Mouse (Mus musculus) MEL (cell line): ENCODE results near the gene Itk. TPM values are rescaled to one million over a fixed set of nuclear protein-coding genes. Genes with fewer than 3 reads are reported as not detected.

Experiments
- DNase-seq: peaks from one replicate; pipeline ENCODE4 v3.0.0; 2011; ENCODE audit warnings: low read depth, low spot score
- H3K27ac ChIP-seq: 2 replicates; pipeline ENCODE4 v1.5.1; 2012; ENCODE audit warnings: low read depth, mild to moderate bottlenecking, control low read depth, low read length, moderate library complexity; ENCODE audit not compliant: control insufficient read depth
- H3K27me3 ChIP-seq, 2 experiments: fragments of 150-350 bp in 1 of 2; sonication (generic) in 1 of 2; 2 replicates each; pipeline ENCODE4 v1.6.1; 2012; ENCODE audit warnings: low read length in 2 of 2, mild to moderate bottlenecking in 2 of 2, improper control_type of control experiment in 1 of 2, moderate library complexity in 1 of 2; ENCODE audit not compliant: insufficient read depth in 2 of 2, control insufficient read depth in 1 of 2
- H3K36me3 ChIP-seq, 2 experiments: 2 replicates each; pipeline ENCODE4 v1.6.1; 2012 to 2014; ENCODE audit warnings: low read length in 2 of 2, improper control_type of control experiment in 1 of 2, inconsistent platforms in 1 of 2, mild to moderate bottlenecking in 1 of 2; ENCODE audit not compliant: insufficient read depth in 2 of 2, control insufficient read depth in 1 of 2
- H3K4me1 ChIP-seq, 2 experiments: fragments of 150-350 bp in 1 of 2; sonication (generic) in 1 of 2; 2 replicates each; pipeline ENCODE4 v1.6.1; 2012; ENCODE audit warnings: low read length in 2 of 2, improper control_type of control experiment in 1 of 2, mild to moderate bottlenecking in 1 of 2; ENCODE audit not compliant: insufficient read depth in 2 of 2, control insufficient read depth in 1 of 2
- H3K4me3 ChIP-seq, 2 experiments: fragments of 150-350 bp in 1 of 2; sonication (generic) in 1 of 2; 2 replicates each; pipeline ENCODE4 v1.5.1; 2012; ENCODE audit warnings: low read depth in 2 of 2, low read length in 2 of 2, mild to moderate bottlenecking in 2 of 2, moderate library complexity in 2 of 2, control low read depth in 1 of 2, improper control_type of control experiment in 1 of 2; ENCODE audit not compliant: control insufficient read depth in 1 of 2, insufficient read depth in 1 of 2
- H3K79me2 ChIP-seq: 2 replicates; pipeline ENCODE4 v1.6.1; 2012; ENCODE audit warnings: mild to moderate bottlenecking, low read length, moderate library complexity; ENCODE audit not compliant: control insufficient read depth, poor library complexity, insufficient read depth
- H3K9ac ChIP-seq: 2 replicates; pipeline ENCODE4 v1.6.1; 2012; ENCODE audit warnings: low read depth, mild to moderate bottlenecking, control low read depth, low read length, moderate library complexity; ENCODE audit not compliant: control insufficient read depth, poor library complexity, severe bottlenecking
- H3K9me3 ChIP-seq: fragments of 150-350 bp; sonication (generic); replicated peaks from 2 replicates; pipeline ENCODE4 v1.6.1; 2012; ENCODE audit warnings: mild to moderate bottlenecking, low read length, improper control_type of control experiment, moderate library complexity; ENCODE audit not compliant: insufficient read depth
- BHLHE40 ChIP-seq: IDR thresholded peaks from 2 replicates; pipeline ENCODE4 v1.6.1; 2012; ENCODE audit warnings: low read depth, mild to moderate bottlenecking, inconsistent platforms, low read length, improper control_type of control experiment, borderline replicate concordance
- CHD1 ChIP-seq: IDR thresholded peaks from 2 replicates; pipeline ENCODE4 v1.6.1; 2012; ENCODE audit warnings: low read depth, mild to moderate bottlenecking, inconsistent platforms, low read length, improper control_type of control experiment
- CHD2 ChIP-seq: IDR thresholded peaks from 2 replicates; pipeline ENCODE4 v1.6.1; 2011; ENCODE audit warnings: low read length, improper control_type of control experiment
- CTCF ChIP-seq, 3 experiments: IDR thresholded peaks in 2 of 3; conservative IDR thresholded peaks in 1 of 3; 2 replicates each; pipeline ENCODE4 v1.5.1; 2011 to 2012; ENCODE audit warnings: low read length in 3 of 3, low read depth in 2 of 3, mild to moderate bottlenecking in 2 of 3, improper control_type of control experiment in 1 of 3, inconsistent platforms in 1 of 3, mixed read lengths in 1 of 3, moderate library complexity in 1 of 3; ENCODE audit not compliant: control insufficient read depth in 1 of 3, insufficient read depth in 1 of 3, poor library complexity in 1 of 3, severe bottlenecking in 1 of 3
- E2F4 ChIP-seq: IDR thresholded peaks from 2 replicates; pipeline ENCODE4 v1.6.1; 2011; ENCODE audit warnings: low read depth, low read length, improper control_type of control experiment, borderline replicate concordance
- ELF1 ChIP-seq: IDR thresholded peaks from 2 replicates; pipeline ENCODE4 v1.6.1; 2014; ENCODE audit warnings: low read depth, mild to moderate bottlenecking, inconsistent platforms, low read length, improper control_type of control experiment, moderate library complexity
- EP300 ChIP-seq, 2 experiments: IDR thresholded peaks; 2 replicates each; pipeline ENCODE4 v1.6.1; 2011; ENCODE audit warnings: improper control_type of control experiment in 2 of 2, low read length in 2 of 2, low read depth in 1 of 2, mild to moderate bottlenecking in 1 of 2
- GABPA ChIP-seq: IDR thresholded peaks from 2 replicates; pipeline ENCODE4 v1.6.1; 2012; ENCODE audit warnings: low read depth, mild to moderate bottlenecking, inconsistent platforms, low read length, improper control_type of control experiment, moderate library complexity
- GATA1 ChIP-seq: IDR thresholded peaks from 2 replicates; pipeline ENCODE4 v1.6.1; 2011; ENCODE audit warnings: low read depth, low read length, improper control_type of control experiment
- HCFC1 ChIP-seq: IDR thresholded peaks from 2 replicates; pipeline ENCODE4 v1.6.1; 2012; ENCODE audit warnings: low read depth, mild to moderate bottlenecking, inconsistent platforms, low read length, improper control_type of control experiment, moderate library complexity
- JUND ChIP-seq: IDR thresholded peaks from 2 replicates; pipeline ENCODE4 v1.6.1; 2011; ENCODE audit warnings: low read depth, mild to moderate bottlenecking, improper control_type of control experiment, low read length
- MAZ ChIP-seq: IDR thresholded peaks from 2 replicates; pipeline ENCODE4 v1.6.1; 2012; ENCODE audit warnings: low read depth, mild to moderate bottlenecking, inconsistent platforms, low read length, improper control_type of control experiment
- MEF2A ChIP-seq: IDR thresholded peaks from 2 replicates; pipeline ENCODE4 v1.6.1; 2014; ENCODE audit warnings: low read depth, mild to moderate bottlenecking, inconsistent platforms, low read length, improper control_type of control experiment; ENCODE audit not compliant: poor library complexity, insufficient replicate concordance, severe bottlenecking; ENCODE audit errors: extremely low read depth
- MXI1 ChIP-seq: IDR thresholded peaks from 2 replicates; pipeline ENCODE4 v1.6.1; 2011; ENCODE audit warnings: mild to moderate bottlenecking, low read depth, low read length, improper control_type of control experiment
- MYB ChIP-seq: IDR thresholded peaks from 2 replicates; pipeline ENCODE4 v1.6.1; 2011; ENCODE audit warnings: mild to moderate bottlenecking, low read depth, low read length, improper control_type of control experiment
- NRF1 ChIP-seq: IDR thresholded peaks from 2 replicates; pipeline ENCODE4 v1.6.1; 2014; ENCODE audit warnings: low read depth, mild to moderate bottlenecking, inconsistent platforms, low read length, improper control_type of control experiment, moderate library complexity; ENCODE audit not compliant: poor library complexity, insufficient read depth, severe bottlenecking
- POLR2A ChIP-seq, 2 experiments: IDR thresholded peaks; 2 replicates each; pipeline ENCODE4 v1.6.1; 2011 to 2012; ENCODE audit warnings: low read length in 2 of 2, mild to moderate bottlenecking in 2 of 2, control low read depth in 1 of 2, improper control_type of control experiment in 1 of 2, low read depth in 1 of 2, moderate library complexity in 1 of 2; ENCODE audit not compliant: control insufficient read depth in 1 of 2, insufficient read depth in 1 of 2, poor library complexity in 1 of 2
- POLR2AphosphoS2 ChIP-seq: IDR thresholded peaks from 2 replicates; pipeline ENCODE4 v1.6.1; 2011; ENCODE audit warnings: low read length, improper control_type of control experiment
- POLR2AphosphoS5 ChIP-seq: IDR thresholded peaks from 2 replicates; pipeline ENCODE4 v1.6.1; 2012; ENCODE audit warnings: low read depth, borderline replicate concordance, mild to moderate bottlenecking, inconsistent platforms, low read length, moderate library complexity, mixed read lengths
- TAL1 ChIP-seq: IDR thresholded peaks from 2 replicates; pipeline ENCODE4 v1.6.1; 2012; ENCODE audit warnings: mild to moderate bottlenecking, inconsistent platforms, low read length, moderate library complexity, mixed read lengths
- TBP ChIP-seq: IDR thresholded peaks from 2 replicates; pipeline ENCODE4 v1.8.0; 2011; ENCODE audit warnings: low read depth, low read length, improper control_type of control experiment
- TCF12 ChIP-seq: IDR thresholded peaks from 2 replicates; pipeline ENCODE4 v1.6.1; 2014; ENCODE audit warnings: low read depth, mild to moderate bottlenecking, inconsistent platforms, low read length, improper control_type of control experiment, moderate library complexity
- UBTF ChIP-seq: IDR thresholded peaks from 2 replicates; pipeline ENCODE4 v1.6.1; 2012; ENCODE audit warnings: low read depth, mild to moderate bottlenecking, inconsistent platforms, low read length, improper control_type of control experiment, moderate library complexity, borderline replicate concordance; ENCODE audit not compliant: insufficient read depth
- USF1 ChIP-seq: IDR thresholded peaks from 2 replicates; pipeline ENCODE4 v1.6.1; 2014; ENCODE audit warnings: low read depth, mild to moderate bottlenecking, inconsistent platforms, low read length, improper control_type of control experiment, moderate library complexity
- USF2 ChIP-seq, 2 experiments: IDR thresholded peaks; 2 replicates each; pipeline ENCODE4 v1.6.1; 2011 to 2012; ENCODE audit warnings: improper control_type of control experiment in 2 of 2, low read length in 2 of 2, borderline replicate concordance in 1 of 2, inconsistent platforms in 1 of 2, low read depth in 1 of 2, mild to moderate bottlenecking in 1 of 2; ENCODE audit not compliant: insufficient read depth in 1 of 2
- ZKSCAN1 ChIP-seq: IDR thresholded peaks from 2 replicates; pipeline ENCODE4 v1.6.1; 2012; ENCODE audit warnings: low read depth, mild to moderate bottlenecking, inconsistent platforms, low read length, improper control_type of control experiment, moderate library complexity
- ZNF384 ChIP-seq: IDR thresholded peaks from 2 replicates; pipeline ENCODE4 v1.6.1; 2012; ENCODE audit warnings: low read depth, mild to moderate bottlenecking, inconsistent platforms, low read length, improper control_type of control experiment
- polyA plus RNA-seq, 2 experiments: library from polyadenylated mRNA; stranded (reverse) in 1 of 2; unstranded in 1 of 2; fragments of >175 nt in 1 of 2; fragments of >200 nt in 1 of 2; gene quantifications; 2 replicates each; pipeline versions ENCODE4 v1.2.1 to v1.2.4; 2012; ENCODE audit warnings: low replicate concordance in 2 of 2, low read depth in 1 of 2; ENCODE audit not compliant: insufficient read length in 2 of 2, insufficient read depth in 1 of 2, missing spikeins in 1 of 2
- total RNA-seq: library from RNA; depleted of rRNA; stranded (reverse); fragments of 300-350 nt; gene quantifications from 2 replicates; pipeline ENCODE4 v1.2.3, GENCODE M21; 2012

Itk gene
- total and polyA plus RNA-seq, 3 experiments = not detected

GRCm38 (mm10) chr11:46390621-46391020 is 1.3 kb upstream of the Itk start:
- no peaks in the 10 kb centered on the region for H3K4me1 ChIP-seq
- H3K9me3 ChIP-seq = no peaks in the 10 kb centered on the region
- peaks cover 2 to 9% of the 10 kb centered on the region in 2 experiments; a peak in 3 of 4 replicates for H3K27me3 ChIP-seq
- no peak overlapping the region for H3K27ac ChIP-seq
- no peak for TF ChIP-seq UBTF
- no peak for TF ChIP-seq POLR2AphosphoS5
- TF ChIP-seq TBP = no peak
- no peak for TF ChIP-seq MEF2A
- no peak for TF ChIP-seq MXI1
- no peak for TF ChIP-seq E2F4
- TF ChIP-seq HCFC1 = no peak
- no peak for TF ChIP-seq MYB
- TF ChIP-seq GABPA = no peak
- TF ChIP-seq ZKSCAN1 = no peak
- TF ChIP-seq JUND = no peak
- no peak for TF ChIP-seq TCF12
- no peak for TF ChIP-seq USF1
- TF ChIP-seq CHD1 = no peak
- TF ChIP-seq USF2 (IDR thresholded peaks at IDR 0.05; ENCODE audit: borderline replicate concordance in 1 of 2, insufficient read depth in 1 of 2, low read depth in 1 of 2, low read length in 2 of 2) = no peak
- no peak for TF ChIP-seq CHD2
- no peak for TF ChIP-seq POLR2A (IDR thresholded peaks at IDR 0.05; ENCODE audit: control insufficient read depth in 1 of 2, insufficient read depth in 1 of 2, low read depth in 1 of 2, low read length in 2 of 2, poor library complexity in 1 of 2)
- no peak for TF ChIP-seq BHLHE40
- no peak for TF ChIP-seq ZNF384
- TF ChIP-seq, all 39 proteins: peak for 0
- Histone ChIP-seq H3K36me3 (no peaks in the 10 kb centered on the region), H3K79me2 (no peaks in the 10 kb centered on the region), H3K9ac (no peak overlapping the region), H3K4me3 (no peak overlapping the region)
- DNase-seq = no peak

GRCm38 (mm10) chr11:46388438-46388837 is 877 bp downstream of the Itk start:
- Histone ChIP-seq H3K27ac (no peak overlapping the region), H3K27me3 (peaks cover 2 to 8% of the 10 kb centered on the region in 2 experiments; a peak in 3 of 4 replicates), H3K79me2 (no peaks in the 10 kb centered on the region), H3K4me1 (no peaks in the 10 kb centered on the region), H3K9me3 (no peaks in the 10 kb centered on the region), H3K9ac (no peak overlapping the region), H3K4me3 (no peak overlapping the region), H3K36me3 (no peaks in the 10 kb centered on the region)
- DNase-seq = no peak
- no peak for TF ChIP-seq CHD1
- TF ChIP-seq EP300 (IDR thresholded peaks at IDR 0.05; ENCODE audit: low read depth in 1 of 2, low read length in 2 of 2) = no peak
- TF ChIP-seq TAL1 = no peak
- no peak for TF ChIP-seq POLR2AphosphoS5
- no peak for TF ChIP-seq TCF12
- TF ChIP-seq NRF1 = no peak
- TF ChIP-seq ELF1 = no peak
- TF ChIP-seq TBP = no peak
- TF ChIP-seq GATA1 = no peak
- TF ChIP-seq GABPA = no peak
- no peak for TF ChIP-seq MAZ
- TF ChIP-seq MXI1 = no peak
- TF ChIP-seq POLR2AphosphoS2 = no peak
- no peak for TF ChIP-seq BHLHE40
- TF ChIP-seq MYB = no peak
- TF ChIP-seq ZNF384 = no peak
- no peak for TF ChIP-seq CTCF (IDR thresholded peaks at IDR 0.05 in 2 of 3, conservative IDR thresholded peaks at IDR 0.05 in 1 of 3; ENCODE audit: control insufficient read depth in 1 of 3, insufficient read depth in 1 of 3, low read depth in 2 of 3, low read length in 3 of 3, poor library complexity in 1 of 3, severe bottlenecking in 1 of 3)
- no peak for TF ChIP-seq MEF2A
